Comparison of ENCODE assay signal across 8 mouse cellular contexts in the genomic region with DNA sequence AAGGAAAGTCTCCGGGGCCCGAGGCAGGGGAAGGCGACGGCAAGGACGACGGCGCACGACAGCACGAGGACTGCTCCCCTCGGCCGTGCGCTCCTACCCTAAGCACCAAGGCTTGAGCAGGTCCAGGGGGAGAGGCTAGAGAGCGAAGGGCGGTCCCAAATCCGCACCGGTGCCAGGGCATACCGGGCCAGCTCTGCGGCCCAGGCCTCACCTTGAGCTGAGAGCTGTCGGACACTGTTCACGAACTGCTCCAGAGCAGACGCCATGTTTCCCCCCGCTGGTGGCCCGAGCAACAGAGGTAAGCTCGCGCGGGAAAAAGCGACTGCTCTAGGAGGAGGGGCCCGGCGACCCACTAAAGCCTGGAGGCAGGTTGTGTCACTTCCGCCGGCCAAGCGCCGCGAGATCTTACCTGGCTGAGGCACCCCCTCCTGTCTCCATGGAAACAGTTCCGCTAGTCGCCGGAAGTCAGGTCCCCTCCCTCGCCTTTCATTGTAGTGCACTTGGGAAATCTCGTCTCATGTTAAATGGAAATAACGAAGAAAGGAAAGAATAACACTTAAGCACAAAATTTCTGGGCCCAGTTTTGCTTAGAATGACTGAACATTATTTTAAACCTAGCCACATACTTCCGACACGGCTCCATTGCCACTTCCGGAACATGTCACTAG. TPM values are rescaled to one million over a fixed set of nuclear protein-coding genes. Genes with fewer than 3 reads are reported as not detected.
DNase-seq lines count a peak whose midpoint lies in the region; ATAC-seq and TF ChIP-seq lines count a peak whose summit lies in the region.

A gene (minus strand): TSS at position 380 of the 668 bp plus-strand sequence.

- H3K9me3 ChIP-seq in embryonic facial prominence, embryonic 15.5 days (replicated peaks), result no peaks in the 10 kb centered on the region
- no peaks in the 10 kb centered on the region for H3K9me3 ChIP-seq in limb, embryonic 14.5 days (ENCODE audit: control insufficient read depth, low read length)
- no peaks in the 10 kb centered on the region for H3K9me3 ChIP-seq in midbrain, postnatal 0 days (ENCODE audit: low read length)

- H3K4me3 ChIP-seq in bone marrow, adult 2 months (replicated peaks; ENCODE audit: control insufficient read depth, low read depth, low read length), result peak within 1 kb of the TSS; percentile 97
- H3K4me3 ChIP-seq in embryonic facial prominence, embryonic 15.5 days (replicated peaks), result peak within 1 kb of the TSS; percentile 99
- H3K4me3 ChIP-seq in limb, embryonic 14.5 days (replicated peaks; ENCODE audit: low read length), result peak within 1 kb of the TSS; percentile 90
- peak within 1 kb of the TSS; percentile 91 for H3K4me3 ChIP-seq in midbrain, postnatal 0 days (ENCODE audit: low read depth, low read length)

- peak within 1 kb of the TSS; percentile 63 for H3K4me2 ChIP-seq in embryonic facial prominence, embryonic 15.5 days (replicated peaks)
- H3K4me2 ChIP-seq in limb, embryonic 14.5 days (replicated peaks; ENCODE audit: low read depth, low read length, severe bottlenecking), result peak within 1 kb of the TSS; percentile 59
- peak within 1 kb of the TSS; percentile 62 for H3K4me2 ChIP-seq in midbrain, postnatal 0 days (ENCODE audit: low read depth, low read length, poor library complexity, severe bottlenecking)

- no peaks in the 10 kb centered on the region for H3K27me3 ChIP-seq in embryonic facial prominence, embryonic 15.5 days
- no peaks in the 10 kb centered on the region for H3K27me3 ChIP-seq in limb, embryonic 14.5 days (ENCODE audit: control insufficient read depth, insufficient read depth, low read length)
- H3K27me3 ChIP-seq in midbrain, postnatal 0 days (ENCODE audit: insufficient read depth, low read length), result no peaks in the 10 kb centered on the region

- peak within 1 kb of the TSS; percentile 98 for H3K9ac ChIP-seq in embryonic facial prominence, embryonic 15.5 days
- peak within 1 kb of the TSS; percentile 96 for H3K9ac ChIP-seq in limb, embryonic 14.5 days (ENCODE audit: low read depth, low read length, severe bottlenecking)
- peak within 1 kb of the TSS; percentile 98 for H3K9ac ChIP-seq in midbrain, postnatal 0 days (replicated peaks; ENCODE audit: low read length, poor library complexity, severe bottlenecking)

- DNase-seq in 416B (ENCODE audit: low read depth), result peak; percentile 98
- peak; percentile 97 for DNase-seq in heart, adult 8-10 months (ENCODE audit: low spot score)
- peak; percentile 98 for DNase-seq in kidney, adult 9 months
- DNase-seq in limb, embryonic 14.5 days (ENCODE audit: low spot score), result peak; percentile 99
- peak; percentile 98 for DNase-seq in midbrain, postnatal 0 days (ENCODE audit: low spot score)
- DNase-seq in spleen, postnatal 14 days (ENCODE audit: low spot score in 2 of 2), result peak; percentile 83 to 88

- peak; percentile 96 for ATAC-seq in embryonic facial prominence, embryonic 15.5 days (ENCODE audit: insufficient number of reproducible peaks, low FRiP score, low TSS enrichment, low read depth)
- peak; percentile 97 for ATAC-seq in limb, embryonic 14.5 days (ENCODE audit: low FRiP score, low read depth)
- ATAC-seq in midbrain, postnatal 0 days (ENCODE audit: low FRiP score), result peak; percentile 98

- no peaks in the 10 kb centered on the region; the same call in 1 of the 2 replicates for H3K4me1 ChIP-seq in bone marrow, adult 2 months (ENCODE audit: control insufficient read depth, insufficient read depth, low read length)
- peaks cover 20% of the 10 kb centered on the region for H3K4me1 ChIP-seq in embryonic facial prominence, embryonic 15.5 days
- H3K4me1 ChIP-seq in limb, embryonic 14.5 days (ENCODE audit: control insufficient read depth, insufficient read depth, low read length), result peaks cover 16% of the 10 kb centered on the region
- H3K4me1 ChIP-seq in midbrain, postnatal 0 days (ENCODE audit: insufficient read depth, low read length), result peaks cover 10% of the 10 kb centered on the region

- H3K36me3 ChIP-seq in embryonic facial prominence, embryonic 15.5 days, result peaks cover 16% of the 10 kb centered on the region
- H3K36me3 ChIP-seq in limb, embryonic 14.5 days (ENCODE audit: control insufficient read depth, insufficient read depth, low read length), result peaks cover 24% of the 10 kb centered on the region
- H3K36me3 ChIP-seq in midbrain, postnatal 0 days (ENCODE audit: insufficient read depth, low read length), result peaks cover 6% of the 10 kb centered on the region; the same call in 1 of the 2 replicates

- TF ChIP-seq CTCF in bone marrow, adult 2 months (IDR thresholded peaks at IDR 0.05; ENCODE audit: control insufficient read depth, insufficient read depth, low read length), result no peak
- TF ChIP-seq CTCF in midbrain, postnatal 0 days (IDR thresholded peaks at IDR 0.05), result no peak; the same call in 1 of the 2 replicates

- peak; percentile 60; the same call in 1 of the 2 replicates for TF ChIP-seq POLR2A in bone marrow, adult 2 months (IDR thresholded peaks at IDR 0.05; ENCODE audit: borderline replicate concordance, control insufficient read depth, low read depth, low read length)
- peak; percentile 70; the same call in 1 of the 2 replicates for TF ChIP-seq POLR2A in limb, embryonic 14.5 days (IDR thresholded peaks at IDR 0.05; ENCODE audit: borderline replicate concordance, extremely low read depth, insufficient read depth, insufficient read length)

- under 1% methylated on average over 42 of the region's 43 CpGs for WGBS in bone marrow, adult 2 months
- WGBS in embryonic facial prominence, embryonic 15.5 days, result under 1% methylated on average over 43 of the region's 43 CpGs
- 1% methylated on average over 31 of the region's 43 CpGs for WGBS in limb, embryonic 14.5 days
- 1% methylated on average over 43 of the region's 43 CpGs for WGBS in midbrain, postnatal 0 days

- H3K27ac ChIP-seq in bone marrow, adult 2 months (ENCODE audit: control insufficient read depth, insufficient read depth, low read depth, low read length, poor library complexity), result peak within 1 kb of the TSS; percentile 92
- H3K27ac ChIP-seq in embryonic facial prominence, embryonic 15.5 days (replicated peaks), result peak within 1 kb of the TSS; percentile 99
- peak within 1 kb of the TSS; percentile 96 for H3K27ac ChIP-seq in limb, embryonic 14.5 days (replicated peaks; ENCODE audit: low read depth, low read length)
- H3K27ac ChIP-seq in midbrain, postnatal 0 days (ENCODE audit: low read depth, low read length), result peak within 1 kb of the TSS; percentile 100

RNA-seq across cellular contexts. Expression of the gene that starts here (rescaled TPM):
- polyA plus RNA-seq in bone marrow, adult 2 months (2011; ENCODE audit: insufficient read depth, insufficient read length, low replicate concordance, missing spikeins), result 21.8 and 79.9 TPM in 2 replicates
- polyA plus RNA-seq in embryonic facial prominence, embryonic 15.5 days (2015; fragmentation: Nextera tagmentation; extraction: Ambion mirVana), result 175 and 181 TPM in 2 replicates
- total RNA-seq in heart, adult 8-10 months (2022), result 10 to 100 TPM; 71.2 to 74.2 (median 72.7) TPM
- polyA plus RNA-seq in limb, embryonic 14.5 days (2012; rRNA removed), result 70.6 and 84.2 TPM in 2 replicates
- 192 and 198 TPM in 2 replicates for polyA plus RNA-seq in limb, embryonic 14.5 days (2014; fragmentation: Nextera tagmentation; extraction: Ambion mirVana)
- 94.1 and 104 TPM in 2 replicates for total RNA-seq in midbrain, postnatal 0 days (2014; rRNA removed)
- polyA plus RNA-seq in midbrain, postnatal 0 days (2015; fragmentation: Nextera tagmentation; extraction: Ambion mirVana), result 147 and 148 TPM in 2 replicates

Comparison
In these comparisons a context has a peak if more than half of its experiments do, and no peak if none do; other contexts are left out.
1. Peak in every context shown above with its lines: DNase-seq, ATAC-seq, H3K4me3 ChIP-seq and H3K27ac ChIP-seq.